Mouse (Mus musculus) bone marrow macrophage, adult 2 months (primary cell): Measurements from ENCODE around the gene Vcan. TPM values are rescaled to one million over a fixed set of nuclear protein-coding genes. Genes with fewer than 3 reads are reported as not detected.

Source experiments
- H3K27ac ChIP-seq: 2 replicates; pipeline ENCODE4 v1.5.1; 2012; ENCODE audit warnings: low read depth, low read length; ENCODE audit not compliant: insufficient read depth
- H3K4me1 ChIP-seq: 2 replicates; pipeline ENCODE4 v1.6.1; 2012; ENCODE audit warnings: low read length; ENCODE audit not compliant: control insufficient read depth, insufficient read depth
- H3K4me3 ChIP-seq: 2 replicates; pipeline ENCODE4 v1.5.1; 2012; ENCODE audit warnings: mild to moderate bottlenecking, low read length, moderate library complexity; ENCODE audit not compliant: insufficient read depth
- CTCF ChIP-seq: IDR thresholded peaks from 2 replicates; pipeline ENCODE4 v1.5.1; 2012; ENCODE audit warnings: low read depth, mild to moderate bottlenecking, low read length, moderate library complexity
- POLR2A ChIP-seq: IDR thresholded peaks from 2 replicates; pipeline ENCODE4 v1.6.1; 2012; ENCODE audit warnings: mild to moderate bottlenecking, low read depth, low read length, borderline replicate concordance
- polyA plus RNA-seq: library from polyadenylated mRNA; stranded (reverse); fragments of >200 nt; gene quantifications from 2 replicates; pipeline ENCODE4 v1.2.4, GENCODE M21; 2012; ENCODE audit not compliant: missing spikeins, insufficient read depth, insufficient read length

Gene Vcan
- polyA plus RNA-seq, 1 experiment, result 5.2 TPM

GRCm38 (mm10) chr13:89607399-89607798 is 134.9 kb downstream of the Vcan start:
- TF ChIP-seq CTCF (no peak), POLR2A (no peak)
- Histone ChIP-seq H3K4me3 (no peak overlapping the region), H3K27ac (no peak overlapping the region), H3K4me1 (no peaks in the 10 kb centered on the region)

Other genes with a start within 250 kb of the Vcan start
- not detected in 2 replicates for gene Hapln1, start 202.7 kb downstream of the Vcan start, polyA plus RNA-seq